Mouse (Mus musculus) macrophage (primary cell): Measurements from ENCODE around the gene H2afv. TPM values are rescaled to one million over a fixed set of nuclear protein-coding genes. Genes with fewer than 3 reads are reported as not detected.
A peak's percentile ranks its signal among the peaks of the same experiment; 100 is the strongest.
"Not testable (repeated sequence)": the region's sequence is repeated elsewhere in the genome, so short reads cannot be mapped to it uniquely, and the experiment has no call there.

Experiments
- H3K27ac ChIP-seq: fragments of 350-480 bp; formaldehyde crosslinking; 2 replicates; pipeline ENCODE4 v1.9.0; 2021
- H3K36me3 ChIP-seq: fragments of 350-480 bp; formaldehyde crosslinking; 2 replicates; pipeline ENCODE4 v1.9.0; 2021; ENCODE audit errors: inconsistent target
- H3K4me3 ChIP-seq: fragments of 350-480 bp; formaldehyde crosslinking; 2 replicates; pipeline ENCODE4 v1.9.0; 2021; ENCODE audit errors: inconsistent target
- H3K79me2 ChIP-seq: fragments of 350-480 bp; formaldehyde crosslinking; 2 replicates; pipeline ENCODE4 v1.9.0; 2021; ENCODE audit errors: inconsistent target
- WGBS: methylation state at CpG from one replicate; pipeline ENCODE4 v1.1.7; 2026; ENCODE audit warnings: inconsistent platforms; ENCODE audit not compliant: missing documents; 5-methylcytosine and 5-hydroxymethylcytosine counted together
- polyA plus RNA-seq: library from polyadenylated mRNA; stranded (reverse); fragments of 250-400 nt; gene quantifications from 3 replicates; pipeline ENCODE4 v1.2.4, GENCODE M21; 2018; ENCODE audit warnings: inconsistent platforms

H2afv gene
- polyA plus RNA-seq, 1 experiment from 2014 or later, result 22.4 TPM

GRCm38 (mm10) chr11:6414751-6415550 is 29.3 kb downstream of the H2afv start, which contains the start of gene Ppia:
Gene Ppia (plus strand): TSS chr11:6415443.
- peak within 1 kb of the TSS; percentile 75 for H3K4me3 ChIP-seq
- peak within 1 kb of the TSS; percentile 94 for H3K27ac ChIP-seq
- peaks cover 28% of the 10 kb centered on the region for H3K79me2 ChIP-seq
- peaks cover 14% of the 10 kb centered on the region; the same call in 1 of the 2 replicates for H3K36me3 ChIP-seq
- 11% methylated on average over 21 of the region's 21 CpGs for WGBS

DNA sequence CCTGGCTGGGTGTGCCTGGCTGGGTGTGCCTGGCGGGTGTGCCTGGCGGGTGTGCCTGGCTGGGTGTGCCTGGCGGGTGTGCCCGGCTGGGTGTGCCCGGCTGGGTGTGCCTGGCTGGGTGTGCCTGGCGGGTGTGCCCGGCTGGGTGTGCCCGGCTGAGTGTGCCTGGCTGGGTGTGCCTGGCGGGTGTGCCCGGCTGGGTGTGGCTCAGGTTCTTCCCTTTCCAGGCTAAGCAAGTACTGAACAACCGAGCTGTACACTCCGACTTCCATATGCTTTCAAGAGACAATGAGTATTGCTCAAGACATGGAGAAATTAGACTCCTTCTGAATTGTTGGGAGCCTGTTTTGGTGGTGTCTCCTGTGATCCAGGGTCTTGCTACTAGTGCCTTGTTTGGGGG is 31.0 kb downstream of the H2afv start:
- WGBS, result 96% methylated on average over 6 of the region's 12 CpGs
- Histone ChIP-seq H3K4me3 (no peak overlapping the region), H3K79me2 (peaks cover 22% of the 10 kb centered on the region), H3K36me3 (peaks cover 1% of the 10 kb centered on the region; the same call in 1 of the 2 replicates), H3K27ac (no peak overlapping the region)

DNA sequence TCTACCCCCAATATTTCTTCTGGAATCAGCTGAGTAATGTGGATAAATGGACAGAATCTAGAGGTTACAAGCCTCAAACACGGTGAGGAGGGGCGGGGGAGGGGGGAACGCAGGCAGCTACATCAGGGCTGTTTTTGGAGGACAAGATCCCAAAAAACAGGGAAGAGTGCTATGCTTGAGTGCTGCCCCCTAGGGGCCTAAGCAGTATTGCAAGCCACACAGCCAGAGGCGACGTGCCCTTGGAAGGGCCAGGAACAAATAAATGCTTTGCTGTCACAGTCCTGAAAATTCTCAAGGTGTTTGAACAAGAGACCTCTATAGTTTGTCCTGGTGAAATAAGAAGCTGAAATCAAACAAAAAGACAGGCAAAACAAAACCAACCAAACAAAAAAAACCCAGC is 32.6 kb downstream of the H2afv start:
- whole genome bisulfite sequencing, result 8% methylated on average over 5 of the region's 5 CpGs
- Histone ChIP-seq H3K36me3 (no peaks in the 10 kb centered on the region), H3K4me3 (no peak overlapping the region), H3K27ac (no peak overlapping the region), H3K79me2 (peaks cover 6% of the 10 kb centered on the region)

- not testable (repeated sequence) for H3K36me3 ChIP-seq, H3K27ac ChIP-seq
These were observed 33.5 kb downstream of the H2afv start for GRCm38 (mm10) chr11:6410755-6411154.

DNA sequence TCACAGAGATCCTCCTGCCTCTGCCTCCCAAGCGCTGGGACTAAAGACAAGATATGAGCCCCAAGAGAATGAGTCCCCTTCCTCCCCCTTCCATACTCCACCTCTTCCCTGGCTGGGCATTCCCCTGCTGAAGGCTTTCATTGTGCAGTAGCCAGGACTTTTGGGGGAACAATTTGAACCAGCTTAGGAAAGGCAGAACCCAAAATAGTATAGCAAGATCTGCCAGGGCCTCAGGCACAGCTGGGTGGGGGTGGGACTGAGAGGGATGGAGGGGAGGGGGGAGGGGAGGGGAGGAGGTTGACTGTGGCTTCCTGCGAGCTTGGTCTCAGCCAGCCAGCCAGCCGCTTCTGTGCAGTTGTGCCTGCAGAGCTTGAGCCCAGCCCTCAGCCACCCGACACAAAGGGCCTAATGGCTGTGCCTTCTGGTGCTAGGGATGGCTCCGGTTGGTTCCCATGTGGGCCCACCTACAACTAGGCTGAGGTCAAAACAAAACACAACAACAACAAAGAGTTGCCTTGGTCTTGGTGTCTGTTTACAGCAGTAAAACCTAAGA is 34.1 kb downstream of the H2afv start:
- H3K27ac ChIP-seq, result no peak overlapping the region
- WGBS, result 53% methylated on average over 3 of the region's 5 CpGs
- peaks cover 6% of the 10 kb centered on the region; the same call in 1 of the 2 replicates for H3K36me3 ChIP-seq
- H3K79me2 ChIP-seq, result no peaks in the 10 kb centered on the region
- no peak overlapping the region for H3K4me3 ChIP-seq

More at GRCm38 (mm10) chr11:6410755-6411154, 33.5 kb downstream of the H2afv start:
- 78% methylated on average over 5 of the region's 5 CpGs for WGBS
- H3K4me3 ChIP-seq, H3K79me2 ChIP-seq: not testable (repeated sequence)

DNA sequence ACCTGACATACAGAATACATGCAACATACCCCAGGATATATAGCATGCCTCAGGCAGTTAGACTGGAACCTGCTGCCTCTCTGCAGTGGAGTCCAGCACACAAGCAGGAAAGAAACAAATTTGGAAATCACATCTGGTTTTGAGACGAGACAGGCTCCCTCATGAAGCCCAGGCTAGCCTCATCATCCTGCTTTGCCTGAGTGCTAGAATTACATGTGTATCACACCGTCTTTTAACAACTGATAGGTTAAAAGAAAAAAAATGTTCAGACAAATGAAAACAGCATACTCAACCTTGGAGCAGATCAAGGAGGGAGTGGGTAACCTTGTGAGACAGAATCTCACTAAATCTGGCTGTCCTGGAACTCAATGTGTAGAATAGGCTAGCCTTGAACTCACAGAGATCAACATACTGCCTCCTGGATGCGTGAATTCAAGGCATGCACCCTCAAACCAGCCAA is 37.1 kb downstream of the H2afv start:
- 86% methylated on average over 3 of the region's 3 CpGs for WGBS
- no peaks in the 10 kb centered on the region for H3K79me2 ChIP-seq
- H3K4me3 ChIP-seq, result no peak overlapping the region
- no peak overlapping the region for H3K27ac ChIP-seq
- peaks cover 35% of the 10 kb centered on the region for H3K36me3 ChIP-seq

- no peak overlapping the region for H3K27ac ChIP-seq
- H3K36me3 ChIP-seq, result peaks cover 42% of the 10 kb centered on the region
- no peak overlapping the region for H3K4me3 ChIP-seq
- 48% methylated on average over 14 of the region's 14 CpGs for WGBS
- no peaks in the 10 kb centered on the region for H3K79me2 ChIP-seq
These were observed 37.7 kb downstream of the H2afv start for GRCm38 (mm10) chr11:6406251-6407161.

GRCm38 (mm10) chr11:6405591-6406081 is 38.6 kb downstream of the H2afv start:
- H3K79me2 ChIP-seq, result no peaks in the 10 kb centered on the region
- WGBS, result 83% methylated on average over 4 of the region's 4 CpGs
- H3K36me3 ChIP-seq, result peaks cover 50% of the 10 kb centered on the region
- H3K4me3 ChIP-seq, result no peak overlapping the region
- no peak overlapping the region for H3K27ac ChIP-seq

GRCm38 (mm10) chr11:6404699-6405566 is 39.3 kb downstream of the H2afv start:
- WGBS, result 90% methylated on average over 9 of the region's 9 CpGs
- H3K4me3 ChIP-seq, result no peak overlapping the region
- H3K27ac ChIP-seq, result no peak overlapping the region
- no peaks in the 10 kb centered on the region for H3K79me2 ChIP-seq
- peaks cover 57% of the 10 kb centered on the region for H3K36me3 ChIP-seq

DNA sequence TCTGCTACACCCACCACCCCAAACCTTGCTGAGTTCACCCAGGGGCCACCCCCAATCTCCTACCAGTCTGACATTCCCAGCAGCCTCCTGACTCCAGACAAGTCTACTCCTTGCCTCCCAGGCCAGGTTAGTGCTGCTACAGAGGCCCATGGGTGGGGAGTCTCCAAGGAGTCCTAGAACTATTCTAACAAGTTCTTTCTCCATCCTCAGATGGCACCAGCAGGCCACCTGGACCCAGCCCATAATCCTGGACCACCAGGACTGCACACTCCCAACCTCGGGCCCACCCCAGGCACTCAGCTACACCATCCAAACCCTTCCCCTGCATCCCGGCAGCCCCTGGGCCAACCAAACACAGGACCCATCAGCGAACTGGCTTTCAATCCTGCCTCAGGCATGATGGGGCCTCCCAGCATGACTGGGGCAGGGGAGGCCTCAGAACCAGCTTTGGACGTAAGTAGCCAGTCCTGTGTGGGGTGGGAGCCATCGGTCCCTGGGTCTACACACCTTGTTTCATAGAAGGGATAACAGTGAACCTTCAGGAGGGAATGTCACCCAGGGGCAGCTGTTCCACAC is 40.3 kb downstream of the H2afv start:
- WGBS, result 97% methylated on average over 5 of the region's 5 CpGs
- no peak overlapping the region for H3K4me3 ChIP-seq
- H3K79me2 ChIP-seq, result no peaks in the 10 kb centered on the region
- H3K27ac ChIP-seq, result no peak overlapping the region
- H3K36me3 ChIP-seq, result peaks cover 68% of the 10 kb centered on the region

GRCm38 (mm10) chr11:6402515-6403510 is 41.4 kb downstream of the H2afv start:
- no peak overlapping the region for H3K27ac ChIP-seq
- 84% methylated on average over 19 of the region's 19 CpGs for WGBS
- H3K4me3 ChIP-seq, result no peak overlapping the region
- peaks cover 79% of the 10 kb centered on the region for H3K36me3 ChIP-seq
- H3K79me2 ChIP-seq, result no peaks in the 10 kb centered on the region

DNA sequence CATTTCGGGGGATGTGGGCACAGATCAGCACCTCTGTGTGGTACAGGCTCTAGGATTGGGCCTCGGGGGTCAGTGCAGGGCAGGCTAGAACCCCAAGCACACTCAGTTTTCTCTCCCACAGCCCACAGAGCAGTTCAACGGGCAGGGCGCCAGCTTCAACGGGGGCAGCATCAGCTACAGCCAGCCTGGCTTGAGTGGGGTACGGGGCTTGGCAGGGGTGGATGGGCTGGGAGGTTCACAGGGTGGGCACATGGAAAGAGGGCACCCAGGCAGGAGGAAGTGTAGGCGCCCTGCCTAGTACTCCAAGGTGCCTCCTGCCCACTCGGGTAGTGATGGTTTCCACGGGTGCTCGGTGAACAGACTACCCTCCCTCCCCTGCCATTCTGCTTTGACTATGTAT is 46.1 kb downstream of the H2afv start:
- H3K4me3 ChIP-seq, result no peak overlapping the region
- H3K36me3 ChIP-seq, result peaks cover 82% of the 10 kb centered on the region
- peaks cover 33% of the 10 kb centered on the region for H3K79me2 ChIP-seq
- WGBS, result 90% methylated on average over 10 of the region's 10 CpGs
- H3K27ac ChIP-seq, result no peak overlapping the region
